Mouse (Mus musculus) midbrain, embryonic 14.5 days (tissue): ENCODE measurements around the gene Rps6kl1. TPM values are rescaled to one million over a fixed set of nuclear protein-coding genes. Genes with fewer than 3 reads are reported as not detected.

Source experiments
- ATAC-seq: fragments of 200-750 bp; cut with Nextera tagmentation; 2 replicates; pipeline ENCODE4 v1.8.0; 2017; ENCODE audit warnings: moderate number of reproducible peaks, moderate library complexity; ENCODE audit not compliant: low FRiP score, low TSS enrichment
- DNase-seq: peaks from one replicate; pipeline ENCODE4 v3.0.0-alpha.2; 2015
- H3K27ac ChIP-seq: fragments of 300-500 bp; sonication (generic); replicated peaks from 2 replicates; pipeline ENCODE4 v1.5.1; 2014; ENCODE audit warnings: mild to moderate bottlenecking, low read depth, low read length, moderate library complexity
- H3K27me3 ChIP-seq: fragments of 300-500 bp; sonication (generic); 2 replicates; pipeline ENCODE4 v1.6.1; 2014; ENCODE audit warnings: low read length, control low read depth, mixed read lengths; ENCODE audit not compliant: control insufficient read depth, insufficient read depth
- H3K36me3 ChIP-seq: fragments of 300-500 bp; sonication (generic); 2 replicates; pipeline ENCODE4 v1.6.1; 2014; ENCODE audit warnings: low read length, control low read depth; ENCODE audit not compliant: control insufficient read depth, insufficient read depth
- H3K4me1 ChIP-seq: fragments of 300-500 bp; sonication (generic); 2 replicates; pipeline ENCODE4 v1.6.1; 2014; ENCODE audit warnings: mild to moderate bottlenecking, antibody characterized with exemption, low read length, control low read depth; ENCODE audit not compliant: control insufficient read depth, insufficient read depth
- H3K4me2 ChIP-seq: fragments of 300-500 bp; sonication (generic); 2 replicates; pipeline ENCODE4 v1.6.1; 2014; ENCODE audit warnings: mild to moderate bottlenecking, low read length, moderate library complexity
- H3K4me3 ChIP-seq: fragments of 300-500 bp; sonication (generic); replicated peaks from 2 replicates; pipeline ENCODE4 v1.5.1; 2014; ENCODE audit warnings: low read depth, low read length
- H3K9ac ChIP-seq: fragments of 300-500 bp; sonication (generic); replicated peaks from 2 replicates; pipeline ENCODE4 v1.6.1; 2014; ENCODE audit warnings: mild to moderate bottlenecking, low read length, moderate library complexity
- H3K9me3 ChIP-seq: fragments of 300-500 bp; sonication (generic); 2 replicates; pipeline ENCODE4 v1.6.1; 2016; ENCODE audit warnings: low read length, control low read depth, mixed read lengths; ENCODE audit not compliant: control insufficient read depth
- WGBS: fragments of 180-500 bp; shearing (Covaris S2); extraction: QIAGEN DNeasy Blood & Tissue Kit; methylation state at CpG from one replicate; pipeline ENCODE4 v1.1.7; 2014; 5-methylcytosine and 5-hydroxymethylcytosine counted together
- polyA plus RNA-seq: library from polyadenylated mRNA; unstranded; fragments of >200 nt; fragmentation: Nextera tagmentation; extraction: Ambion mirVana; gene quantifications from 2 replicates; pipeline ENCODE4 v1.2.1, GENCODE M21; 2014

Rps6kl1 gene
- polyA plus RNA-seq, 1 experiment from 2014 or later, result 22.2 TPM

- 89% methylated on average over 8 of the region's 8 CpGs for WGBS
- H3K4me3 ChIP-seq, result no peak overlapping the region
Observed at GRCm38 (mm10) chr12:85126986-85127603, 24.0 kb downstream of the Rps6kl1 start.

GRCm38 (mm10) chr12:85124751-85125150 lies 26.3 kb downstream of the Rps6kl1 start:
- ATAC-seq, result no peak
- 95% methylated on average over 5 of the region's 5 CpGs for WGBS
- Histone ChIP-seq H3K27ac (no peak overlapping the region), H3K27me3 (no peaks in the 10 kb centered on the region), H3K4me3 (no peak overlapping the region), H3K36me3 (peaks cover 88% of the 10 kb centered on the region), H3K4me2 (no peak overlapping the region), H3K4me1 (no peaks in the 10 kb centered on the region), H3K9me3 (no peaks in the 10 kb centered on the region), H3K9ac (no peak overlapping the region)
- DNase-seq, result no peak

More at GRCm38 (mm10) chr12:85126986-85127603, 24.0 kb downstream of the Rps6kl1 start:
- Histone ChIP-seq H3K9ac (no peak overlapping the region), H3K27me3 (no peaks in the 10 kb centered on the region), H3K36me3 (peaks cover 92% of the 10 kb centered on the region), H3K4me2 (no peak overlapping the region), H3K4me1 (no peaks in the 10 kb centered on the region), H3K9me3 (no peaks in the 10 kb centered on the region), H3K27ac (no peak overlapping the region)
- ATAC-seq (no peak), DNase-seq (no peak)

- Histone ChIP-seq H3K4me3 (no peak overlapping the region), H3K27me3 (no peaks in the 10 kb centered on the region), H3K9ac (no peak overlapping the region), H3K36me3 (peaks cover 90% of the 10 kb centered on the region), H3K4me2 (no peak overlapping the region), H3K9me3 (no peaks in the 10 kb centered on the region), H3K27ac (no peak overlapping the region), H3K4me1 (no peaks in the 10 kb centered on the region)
- DNase-seq (no peak), ATAC-seq (no peak)
- WGBS, result 94% methylated on average over 11 of the region's 11 CpGs
Observed at GRCm38 (mm10) chr12:85123645-85124044, 27.4 kb downstream of the Rps6kl1 start.

DNA sequence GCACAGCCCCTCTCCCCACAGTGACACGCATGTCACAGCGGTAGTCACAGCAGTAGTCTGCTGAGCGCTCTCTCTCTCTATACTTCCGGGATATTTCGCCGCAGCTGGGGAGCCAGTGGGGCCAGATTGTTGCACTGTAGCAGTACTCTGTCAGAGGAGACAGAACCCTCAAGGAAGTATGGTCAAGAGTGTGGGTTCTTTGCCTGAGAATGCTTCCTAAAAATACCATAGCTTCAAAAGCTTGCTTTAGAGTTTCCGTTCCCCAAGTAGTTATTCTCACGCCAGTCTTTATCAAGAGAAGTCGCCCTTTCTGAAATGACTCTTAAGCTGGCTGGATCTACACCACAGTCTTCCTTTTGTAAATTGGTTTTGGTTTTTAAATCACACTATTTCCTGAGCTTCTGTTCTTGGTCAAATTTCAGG lies 27.9 kb downstream of the Rps6kl1 start:
- Histone ChIP-seq H3K9me3 (no peaks in the 10 kb centered on the region), H3K4me3 (no peak overlapping the region), H3K27ac (no peak overlapping the region), H3K9ac (no peak overlapping the region), H3K4me2 (no peak overlapping the region), H3K27me3 (no peaks in the 10 kb centered on the region), H3K4me1 (no peaks in the 10 kb centered on the region), H3K36me3 (peaks cover 90% of the 10 kb centered on the region)
- ATAC-seq (no peak), DNase-seq (no peak)
- 97% methylated on average over 9 of the region's 9 CpGs for WGBS

GRCm38 (mm10) chr12:85121806-85122459 lies 29.1 kb downstream of the Rps6kl1 start:
- H3K4me1 ChIP-seq, result no peaks in the 10 kb centered on the region
- no peaks in the 10 kb centered on the region for H3K9me3 ChIP-seq
- H3K4me2 ChIP-seq, result no peak overlapping the region
- H3K9ac ChIP-seq, result no peak overlapping the region
- no peak overlapping the region for H3K27ac ChIP-seq
- DNase-seq, result no peak
- peaks cover 84% of the 10 kb centered on the region for H3K36me3 ChIP-seq
- no peaks in the 10 kb centered on the region for H3K27me3 ChIP-seq
- H3K4me3 ChIP-seq, result no peak overlapping the region
- 91% methylated on average over 9 of the region's 9 CpGs for WGBS
- ATAC-seq, result no peak

DNA sequence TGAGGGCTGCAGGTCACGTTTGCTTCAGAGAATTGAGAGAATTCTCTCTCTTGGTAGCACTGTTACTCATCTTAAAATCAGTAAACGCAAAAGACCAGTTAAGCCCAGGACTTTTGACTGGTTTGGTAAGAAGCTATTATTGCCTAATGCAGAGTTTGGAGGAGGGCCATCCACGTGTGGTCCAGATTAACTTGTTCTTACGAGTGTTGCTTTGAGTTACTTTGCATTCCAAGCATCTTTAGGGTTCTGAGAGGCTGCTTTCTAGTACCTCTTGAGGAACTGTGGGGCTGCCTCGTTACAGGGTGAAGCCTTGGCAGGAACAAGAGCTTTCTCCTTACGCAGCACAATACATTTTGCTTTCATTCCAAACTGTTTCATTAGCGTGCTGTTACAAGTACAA lies 35.4 kb downstream of the Rps6kl1 start:
- no peak for DNase-seq
- H3K9me3 ChIP-seq, result no peaks in the 10 kb centered on the region
- H3K36me3 ChIP-seq, result peaks cover 29% of the 10 kb centered on the region
- H3K27ac ChIP-seq, result no peak overlapping the region
- ATAC-seq, result no peak
- H3K9ac ChIP-seq, result no peak overlapping the region
- H3K27me3 ChIP-seq, result no peaks in the 10 kb centered on the region
- H3K4me2 ChIP-seq, result no peak overlapping the region
- WGBS, result 82% methylated on average over 7 of the region's 7 CpGs
- peaks cover 13% of the 10 kb centered on the region for H3K4me1 ChIP-seq
- H3K4me3 ChIP-seq, result no peak overlapping the region

- H3K27ac ChIP-seq, result no peak overlapping the region
Observed at GRCm38 (mm10) chr12:85113917-85114316, 37.1 kb downstream of the Rps6kl1 start.

DNA sequence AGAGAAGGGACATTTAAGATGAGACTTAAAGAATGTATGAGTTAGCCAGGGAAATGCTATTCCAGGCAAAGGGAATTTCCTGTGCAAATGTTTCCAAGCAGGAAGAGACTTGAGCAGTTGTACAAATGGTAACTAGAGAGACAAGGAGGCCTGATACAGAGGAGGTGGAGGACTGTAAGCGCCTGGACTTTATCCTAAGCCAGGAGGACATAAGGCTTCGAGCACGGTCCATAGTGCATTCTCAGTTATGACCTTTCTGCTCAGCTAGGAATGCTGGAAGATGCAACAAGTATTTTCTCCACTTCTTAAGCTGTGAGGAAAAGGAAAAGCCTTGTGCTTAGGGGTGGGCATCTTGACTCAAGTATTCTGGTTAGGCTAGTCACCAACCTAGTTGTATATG lies 37.7 kb downstream of the Rps6kl1 start:
- 95% methylated on average over 3 of the region's 3 CpGs for WGBS
- H3K27me3 ChIP-seq, result no peaks in the 10 kb centered on the region
- no peak overlapping the region for H3K27ac ChIP-seq
- DNase-seq, result no peak
- no peak for ATAC-seq
- H3K4me3 ChIP-seq, result no peak overlapping the region
- H3K4me1 ChIP-seq, result peaks cover 22% of the 10 kb centered on the region
- H3K9ac ChIP-seq, result no peak overlapping the region
- no peak overlapping the region for H3K4me2 ChIP-seq
- no peaks in the 10 kb centered on the region for H3K9me3 ChIP-seq
- H3K36me3 ChIP-seq, result peaks cover 6% of the 10 kb centered on the region

More at GRCm38 (mm10) chr12:85113917-85114316, 37.1 kb downstream of the Rps6kl1 start:
- WGBS, result 96% methylated on average over 3 of the region's 3 CpGs
- ATAC-seq, result no peak
- no peak overlapping the region for H3K9ac ChIP-seq
- H3K4me3 ChIP-seq, result no peak overlapping the region
- no peaks in the 10 kb centered on the region for H3K27me3 ChIP-seq
- peaks cover 12% of the 10 kb centered on the region for H3K36me3 ChIP-seq
- no peaks in the 10 kb centered on the region for H3K9me3 ChIP-seq
- no peak overlapping the region for H3K4me2 ChIP-seq
- H3K4me1 ChIP-seq, result peaks cover 22% of the 10 kb centered on the region
- no peak for DNase-seq
